In the genomic region with DNA sequence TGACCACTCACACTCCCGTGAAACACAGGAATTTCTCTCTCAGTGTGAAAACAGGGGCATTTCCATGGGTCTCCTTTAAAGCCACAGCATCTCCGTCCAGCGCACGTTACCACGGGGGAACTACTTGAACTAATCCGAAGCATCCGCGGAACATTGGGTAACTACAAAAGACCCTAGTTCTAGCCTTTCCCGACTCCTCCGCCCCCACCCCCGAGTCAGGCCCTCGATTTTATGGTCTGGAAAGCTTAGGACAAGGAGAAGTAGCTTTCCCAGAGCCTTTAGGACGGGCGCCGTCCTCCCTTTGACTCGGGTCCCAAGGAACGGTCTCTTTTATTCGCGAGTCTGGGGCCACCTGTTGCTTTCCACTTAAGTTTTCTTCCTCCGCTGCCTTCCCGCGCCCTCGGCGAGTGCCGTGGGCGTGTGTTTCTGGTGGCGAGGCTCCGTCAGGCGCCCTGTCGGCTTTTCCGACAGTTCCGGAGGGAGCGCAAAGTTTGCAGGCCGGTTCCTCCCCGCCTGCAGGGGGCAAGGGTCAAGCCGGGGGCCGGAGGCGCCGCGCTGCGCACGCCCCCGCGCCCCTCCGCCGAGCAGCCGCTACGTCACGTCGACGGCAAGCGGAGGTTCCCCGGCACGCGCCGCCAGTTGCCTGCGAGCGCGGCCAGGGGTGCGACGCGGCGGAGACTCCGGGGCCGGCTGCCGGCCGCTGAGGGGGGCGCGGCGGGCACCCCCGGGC, we compare ENCODE assay signal across 9 mouse cellular contexts. TPM values are rescaled to one million over a fixed set of nuclear protein-coding genes. Genes with fewer than 3 reads are reported as not detected.
DNase-seq lines count a peak whose midpoint lies in the region; ATAC-seq and TF ChIP-seq lines count a peak whose summit lies in the region.
"Had no signal": no experiment of that assay in that cellular context is flagged by ENCODE, and none has a peak within 500 bp of the region (broad histone marks: within the 10 kb centered on the region; RNA-seq: fewer than 3 reads in every experiment).

No protein-coding gene starts in this region.

- 12% methylated on average over 65 of the region's 71 CpGs for WGBS in limb, embryonic 11.5 days
- 25% methylated on average over 43 of the region's 71 CpGs for WGBS in neural tube, embryonic 13.5 days

- no peak for TF ChIP-seq CTCF in testis, adult 2 months (IDR thresholded peaks at IDR 0.05; ENCODE audit: control insufficient read depth, insufficient read depth, insufficient replicate concordance, low read depth, low read length)

- H3K9me3 ChIP-seq in limb, embryonic 11.5 days (ENCODE audit: control insufficient read depth, low read length) = no peaks in the 10 kb centered on the region
- H3K9me3 ChIP-seq in neural tube, embryonic 13.5 days = no peaks in the 10 kb centered on the region

- H3K4me2 ChIP-seq in limb, embryonic 11.5 days (ENCODE audit: low read depth, severe bottlenecking) = peak overlapping the region; percentile 55
- peak overlapping the region; percentile 68 for H3K4me2 ChIP-seq in neural tube, embryonic 13.5 days

- DNase-seq in cerebellum, postnatal 14 days = peak; percentile 4 to 7
- no peak for DNase-seq in cerebellum, adult 8-10 months
- DNase-seq in testis, postnatal 10 days (ENCODE audit: low spot score) = no peak
- DNase-seq in limb, embryonic 11.5 days (ENCODE audit: low spot score) = peak; percentile 37
- DNase-seq in B cell, adult 2 months = no peak
- DNase-seq in cerebellum, adult 9-11 months = no peak

- peak; percentile 36; the same call in 1 of the 2 replicates for TF ChIP-seq POLR2A in testis, adult 2 months (IDR thresholded peaks at IDR 0.05; ENCODE audit: control insufficient read depth, low read depth, low read length)

- peak overlapping the region; percentile 88 for H3K27ac ChIP-seq in testis, adult 2 months (ENCODE audit: control insufficient read depth, insufficient read depth, low read depth, low read length)
- no peak overlapping the region for H3K27ac ChIP-seq in limb, embryonic 11.5 days (replicated peaks; ENCODE audit: low read depth, low read length)
- no peak overlapping the region for H3K27ac ChIP-seq in neural tube, embryonic 13.5 days (replicated peaks)

- no peaks in the 10 kb centered on the region for H3K4me1 ChIP-seq in testis, adult 2 months (ENCODE audit: control insufficient read depth, insufficient read depth, low read length)
- no peaks in the 10 kb centered on the region for H3K4me1 ChIP-seq in limb, embryonic 11.5 days (ENCODE audit: control insufficient read depth, insufficient read depth, low read length)
- H3K4me1 ChIP-seq in neural tube, embryonic 13.5 days (replicated peaks) = no peaks in the 10 kb centered on the region

- ATAC-seq in limb, embryonic 11.5 days (ENCODE audit: insufficient number of reproducible peaks, low FRiP score, low TSS enrichment, low read depth) = peak; percentile 31; the same call in 1 of the 2 replicates
- ATAC-seq in neural tube, embryonic 13.5 days (ENCODE audit: low read depth) = peak; percentile 61; the same call in 1 of the 2 replicates

- peak overlapping the region; percentile 91 for H3K4me3 ChIP-seq in testis, adult 2 months (ENCODE audit: control insufficient read depth, low read depth, low read length)
- peak overlapping the region; percentile 26 for H3K4me3 ChIP-seq in limb, embryonic 11.5 days (ENCODE audit: low read depth, low read length)
- peak overlapping the region; percentile 50 for H3K4me3 ChIP-seq in neural tube, embryonic 13.5 days

- H3K27me3 ChIP-seq in testis, adult 2 months (ENCODE audit: control insufficient read depth, insufficient read depth, low read length) = no peaks in the 10 kb centered on the region
- H3K27me3 ChIP-seq in limb, embryonic 11.5 days (ENCODE audit: control insufficient read depth, insufficient read depth, low read length) = peaks cover 4% of the 10 kb centered on the region; the same call in 1 of the 2 replicates
- no peaks in the 10 kb centered on the region for H3K27me3 ChIP-seq in neural tube, embryonic 13.5 days

- H3K9ac ChIP-seq in limb, embryonic 11.5 days (ENCODE audit: low read length) = no peak overlapping the region; the same call in 1 of the 2 replicates
- peak overlapping the region; percentile 34 for H3K9ac ChIP-seq in neural tube, embryonic 13.5 days

- no peaks in the 10 kb centered on the region for H3K36me3 ChIP-seq in testis, adult 2 months (ENCODE audit: control insufficient read depth, insufficient read depth, low read length)
- no peaks in the 10 kb centered on the region for H3K36me3 ChIP-seq in limb, embryonic 11.5 days (ENCODE audit: control insufficient read depth, insufficient read depth, low read length)
- H3K36me3 ChIP-seq in neural tube, embryonic 13.5 days = no peaks in the 10 kb centered on the region

RNA-seq across cellular contexts. Expression of gene Gm45194, which starts 3.3 kb away (rescaled TPM):
- 0.78 and 1.5 TPM in 2 replicates for polyA plus RNA-seq in testis, adult 2 months (2012; rRNA removed)
- polyA plus RNA-seq in limb, embryonic 11.5 days (2014; fragmentation: Nextera tagmentation; extraction: Ambion mirVana) = 0.38 and 0.39 TPM in 2 replicates
- 0.64 and 1.0 TPM in 2 replicates for polyA plus RNA-seq in neural tube, embryonic 13.5 days (2015; fragmentation: Nextera tagmentation; extraction: Ambion mirVana)
- polyA plus RNA-seq: C2C12 had no signal

Comparison
In these comparisons a context has a peak if more than half of its experiments do, and no peak if none do; other contexts are left out.
1. DNase-seq: peak in cerebellum, postnatal 14 days (2 of 2) and limb, embryonic 11.5 days (single experiment); none in cerebellum, adult 8-10 months (single experiment), testis, postnatal 10 days (single experiment), B cell, adult 2 months (0 of 2) and cerebellum, adult 9-11 months (single experiment).
2. H3K4me3 ChIP-seq: peak in every context shown above with its lines; median percentile 91 in testis, adult 2 months; 50 in neural tube, embryonic 13.5 days; 26 in limb, embryonic 11.5 days.